Mouse (Mus musculus) midbrain, embryonic 11.5 days (tissue): ENCODE measurements around the gene Srsf10. TPM values are rescaled to one million over a fixed set of nuclear protein-coding genes. Genes with fewer than 3 reads are reported as not detected.

Experiments
- ATAC-seq: fragments of 200-750 bp; cut with Nextera tagmentation; 2 replicates; pipeline ENCODE4 v1.8.0; 2017; ENCODE audit warnings: moderate TSS enrichment, moderate library complexity; ENCODE audit not compliant: low FRiP score
- DNase-seq: peaks from one replicate; pipeline ENCODE4 v3.0.0; 2015; ENCODE audit warnings: low spot score; ENCODE audit errors: missing footprints
- H3K27ac ChIP-seq: fragments of 300-500 bp; sonication (generic); 2 replicates; pipeline ENCODE4 v1.5.1; 2014; ENCODE audit warnings: low read depth, low read length
- H3K27me3 ChIP-seq: fragments of 300-500 bp; sonication (generic); 2 replicates; pipeline ENCODE4 v1.6.1; 2014; ENCODE audit warnings: mild to moderate bottlenecking, low read length, moderate library complexity, mixed read lengths; ENCODE audit not compliant: control insufficient read depth, insufficient read depth
- H3K36me3 ChIP-seq: fragments of 300-500 bp; sonication (generic); 2 replicates; pipeline ENCODE4 v1.6.1; 2014; ENCODE audit warnings: mild to moderate bottlenecking, low read length, moderate library complexity, mixed read lengths; ENCODE audit not compliant: control insufficient read depth, insufficient read depth
- H3K4me1 ChIP-seq: fragments of 300-500 bp; sonication (generic); 2 replicates; pipeline ENCODE4 v1.6.1; 2014; ENCODE audit warnings: low read length; ENCODE audit not compliant: control insufficient read depth, insufficient read depth
- H3K4me2 ChIP-seq: fragments of 300-500 bp; sonication (generic); 2 replicates; pipeline ENCODE4 v1.6.1; 2014; ENCODE audit warnings: mild to moderate bottlenecking, moderate library complexity
- H3K4me3 ChIP-seq: fragments of 300-500 bp; sonication (generic); 2 replicates; pipeline ENCODE4 v1.5.1; 2014; ENCODE audit warnings: low read depth, low read length
- H3K9ac ChIP-seq: fragments of 300-500 bp; sonication (generic); 2 replicates; pipeline ENCODE4 v1.6.1; 2014; ENCODE audit warnings: low read length
- H3K9me3 ChIP-seq: fragments of 300-500 bp; sonication (generic); 2 replicates; pipeline ENCODE4 v1.6.1; 2016; ENCODE audit warnings: low read length; ENCODE audit not compliant: control insufficient read depth
- WGBS: fragments of 180-500 bp; shearing (Covaris S2); extraction: QIAGEN DNeasy Blood & Tissue Kit; methylation state at CpG from one replicate; pipeline ENCODE4 v1.1.7; 2014; 5-methylcytosine and 5-hydroxymethylcytosine counted together
- polyA plus RNA-seq: library from polyadenylated mRNA; unstranded; fragments of >200 nt; fragmentation: Nextera tagmentation; extraction: Ambion mirVana; gene quantifications from 2 replicates; pipeline ENCODE4 v1.2.1, GENCODE M21; 2014

The Srsf10 gene
- polyA plus RNA-seq, 1 experiment from 2014 or later = 434 TPM

DNA sequence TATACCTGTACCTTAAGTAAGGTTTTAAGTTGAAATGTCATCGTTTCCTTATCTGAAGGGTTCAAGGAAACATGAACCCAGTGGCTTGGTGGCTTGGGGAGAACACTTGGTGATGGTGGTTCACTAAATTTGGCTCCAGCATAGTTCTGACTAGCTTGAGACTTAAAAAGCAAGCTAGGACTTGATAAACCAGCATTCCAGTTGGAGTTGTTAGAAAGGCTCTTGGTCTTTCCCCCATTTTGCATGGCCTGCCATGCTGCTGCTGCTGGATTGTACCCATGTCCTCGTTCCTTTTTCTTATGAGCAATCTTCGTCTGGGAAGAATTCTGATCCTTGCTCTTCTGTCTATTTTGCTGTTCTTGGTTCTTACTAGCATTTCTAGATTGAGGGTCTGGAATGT, 16.5 kb downstream of the Srsf10 start:
- ATAC-seq = no peak
- no peaks in the 10 kb centered on the region for H3K27me3 ChIP-seq
- peak overlapping the region; percentile 88; the same call in 1 of the 2 replicates for H3K9ac ChIP-seq
- WGBS = 63% methylated on average over 3 of the region's 3 CpGs
- H3K36me3 ChIP-seq = peaks cover 2% of the 10 kb centered on the region; the same call in 1 of the 2 replicates
- no peak overlapping the region for H3K27ac ChIP-seq
- peaks cover 44% of the 10 kb centered on the region for H3K4me1 ChIP-seq
- H3K9me3 ChIP-seq = no peaks in the 10 kb centered on the region
- no peak for DNase-seq
- peak overlapping the region; percentile 83 for H3K4me3 ChIP-seq
- peak overlapping the region; percentile 75 for H3K4me2 ChIP-seq

DNA sequence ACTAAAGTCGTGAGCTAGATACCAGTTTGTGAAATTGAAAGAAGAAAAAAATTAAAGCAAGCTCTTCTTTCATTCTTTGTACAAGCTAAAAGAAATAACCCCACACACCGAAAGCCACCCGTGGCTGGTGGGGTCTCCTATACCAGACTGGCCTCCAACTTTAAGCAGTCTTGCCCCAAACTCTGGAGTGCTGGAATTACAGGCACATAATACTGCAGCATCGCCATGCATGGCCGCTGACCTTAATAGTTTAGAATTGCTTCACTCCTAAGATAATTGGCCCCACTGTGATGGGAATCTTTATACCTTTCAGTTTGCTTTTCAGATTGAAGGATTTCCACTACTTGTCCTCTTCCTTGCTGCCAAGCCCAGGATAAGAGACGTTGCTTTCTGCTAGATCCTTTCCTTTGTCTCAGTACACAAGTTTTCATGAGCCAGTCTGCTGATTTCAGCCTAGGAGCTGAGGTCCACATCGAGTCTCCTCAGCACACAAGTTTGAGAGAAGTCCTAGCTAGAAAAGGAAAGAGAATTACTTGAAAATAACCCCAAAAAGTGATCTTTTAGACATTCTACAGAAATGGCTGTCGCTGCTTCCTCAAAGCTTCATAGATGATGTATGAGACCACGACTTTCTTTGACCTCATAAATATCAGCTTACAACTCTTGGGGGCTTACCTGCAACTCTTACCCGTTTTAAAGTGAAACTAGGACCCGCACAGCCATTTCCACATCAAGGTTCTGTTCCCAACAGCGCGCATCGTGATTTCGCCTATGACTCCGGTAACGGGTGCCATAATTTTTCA, 17.2 kb downstream of the Srsf10 start:
- ATAC-seq = no peak
- DNase-seq = peak; percentile 95
- H3K4me1 ChIP-seq = peaks cover 44% of the 10 kb centered on the region

DNA sequence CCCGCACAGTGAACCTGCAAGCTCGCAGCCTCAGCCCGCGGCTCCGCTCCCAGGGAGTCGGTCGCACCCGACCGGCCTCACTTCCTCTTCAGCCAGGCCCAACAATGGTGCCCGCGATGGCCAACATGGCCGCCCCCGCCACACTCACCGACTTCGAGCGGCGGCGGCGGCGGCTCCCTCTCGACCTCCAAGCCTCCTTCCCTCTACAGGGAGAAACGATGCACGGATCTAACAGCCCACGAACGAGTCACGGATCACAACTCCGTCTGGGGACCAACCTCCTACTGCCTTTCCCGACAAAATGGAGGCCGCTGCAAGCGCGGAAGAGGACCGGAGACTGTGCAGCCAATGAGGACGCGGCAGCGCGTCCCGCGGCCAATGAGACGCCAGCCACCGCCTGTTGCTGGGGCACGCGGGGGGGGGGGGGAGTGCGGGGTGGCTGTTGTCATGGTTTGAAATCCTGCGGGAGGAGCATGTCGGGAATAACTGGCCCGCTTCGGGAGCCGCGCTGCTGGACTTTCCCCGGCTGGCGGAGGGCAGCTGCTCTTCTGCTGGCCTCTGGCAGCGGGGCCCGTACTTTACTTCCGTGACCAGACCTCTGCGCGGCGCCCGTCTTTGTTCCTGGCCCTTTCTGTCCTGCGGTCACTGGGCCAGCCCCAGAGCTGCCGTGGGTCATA, 18.1 kb downstream of the Srsf10 start, which contains the start of gene Pnrc2:
TSS of gene Pnrc2 (minus strand) at position 325 of the 677 bp plus-strand sequence.
- peak; percentile 95 for ATAC-seq
- Histone ChIP-seq H3K27ac (peak within 1 kb of the TSS; percentile 98), H3K27me3 (no peaks in the 10 kb centered on the region), H3K9ac (peak within 1 kb of the TSS; percentile 88), H3K9me3 (no peaks in the 10 kb centered on the region), H3K4me3 (peak within 1 kb of the TSS; percentile 83), H3K36me3 (peaks cover 2% of the 10 kb centered on the region; the same call in 1 of the 2 replicates), H3K4me1 (peaks cover 44% of the 10 kb centered on the region), H3K4me2 (peak within 1 kb of the TSS; percentile 75)
- peak; percentile 99 for DNase-seq
- WGBS = under 1% methylated on average over 48 of the region's 60 CpGs

More for the DNA sequence above, 17.2 kb downstream of the Srsf10 start:
- H3K4me2 ChIP-seq = peak overlapping the region; percentile 75
- H3K27ac ChIP-seq = peak overlapping the region; percentile 97
- H3K4me3 ChIP-seq = peak overlapping the region; percentile 83
- no peaks in the 10 kb centered on the region for H3K9me3 ChIP-seq
- H3K36me3 ChIP-seq = peaks cover 2% of the 10 kb centered on the region; the same call in 1 of the 2 replicates
- 13% methylated on average over 17 of the region's 17 CpGs for WGBS
- H3K27me3 ChIP-seq = no peaks in the 10 kb centered on the region
- peak overlapping the region; percentile 88 for H3K9ac ChIP-seq

DNA sequence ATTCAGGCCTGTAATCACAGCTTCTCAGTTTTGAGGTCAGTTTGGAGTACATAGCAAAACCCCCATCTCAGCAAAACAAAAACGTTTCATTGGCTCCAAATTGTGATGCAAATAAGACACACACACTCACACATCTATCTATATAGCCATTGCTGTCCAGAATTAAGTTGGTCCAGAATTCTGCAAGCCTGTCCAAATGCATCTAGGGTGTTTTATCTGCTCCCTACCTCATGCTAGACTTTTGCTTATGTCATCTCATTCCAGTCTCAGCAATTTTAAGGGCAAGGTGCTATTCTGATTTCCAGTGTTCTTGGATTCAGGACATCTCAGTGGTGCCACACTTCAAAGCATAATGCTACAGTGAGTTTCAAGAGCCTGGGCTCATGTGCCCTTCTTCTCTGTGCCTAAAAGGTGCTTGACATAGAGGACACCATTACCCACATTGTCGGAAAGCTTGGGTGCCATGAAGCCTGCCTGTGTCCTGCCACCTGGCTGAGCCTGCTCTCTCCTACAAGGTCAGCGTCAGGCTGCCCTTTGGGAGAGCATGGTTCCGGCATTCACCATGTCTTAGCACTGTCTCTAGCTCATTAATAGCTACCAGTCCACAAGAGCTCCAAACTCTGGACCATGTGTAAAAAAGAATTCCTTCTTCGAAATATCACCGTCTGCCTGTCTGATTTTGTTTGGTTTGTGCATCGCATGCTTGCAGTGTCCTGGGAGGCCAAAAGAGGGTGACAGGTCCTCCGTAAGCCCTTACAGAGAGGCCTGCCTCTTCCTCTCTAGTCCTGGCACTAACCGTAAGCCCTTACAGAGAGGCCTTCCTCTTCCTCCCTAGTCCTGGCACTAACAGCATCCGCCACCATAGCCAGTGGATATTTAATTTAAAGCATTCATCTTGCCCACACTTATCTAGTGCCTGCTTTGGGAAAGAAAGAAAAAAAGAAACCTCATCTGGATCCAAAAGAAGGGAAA, 19.3 kb downstream of the Srsf10 start:
- peak overlapping the region; percentile 73 for H3K9ac ChIP-seq
- WGBS = 76% methylated on average over 10 of the region's 10 CpGs
- H3K27me3 ChIP-seq = no peaks in the 10 kb centered on the region
- no peak for ATAC-seq
- no peak for DNase-seq
- H3K27ac ChIP-seq = peak overlapping the region; percentile 98
- peak overlapping the region; percentile 75; the same call in 1 of the 2 replicates for H3K4me2 ChIP-seq
- H3K36me3 ChIP-seq = 0 out of 2 replicates have a peak, but pooled peaks cover 2% of the 10 kb centered on the region
- peaks cover 44% of the 10 kb centered on the region for H3K4me1 ChIP-seq
- H3K9me3 ChIP-seq = no peaks in the 10 kb centered on the region
- no peak overlapping the region for H3K4me3 ChIP-seq

DNA sequence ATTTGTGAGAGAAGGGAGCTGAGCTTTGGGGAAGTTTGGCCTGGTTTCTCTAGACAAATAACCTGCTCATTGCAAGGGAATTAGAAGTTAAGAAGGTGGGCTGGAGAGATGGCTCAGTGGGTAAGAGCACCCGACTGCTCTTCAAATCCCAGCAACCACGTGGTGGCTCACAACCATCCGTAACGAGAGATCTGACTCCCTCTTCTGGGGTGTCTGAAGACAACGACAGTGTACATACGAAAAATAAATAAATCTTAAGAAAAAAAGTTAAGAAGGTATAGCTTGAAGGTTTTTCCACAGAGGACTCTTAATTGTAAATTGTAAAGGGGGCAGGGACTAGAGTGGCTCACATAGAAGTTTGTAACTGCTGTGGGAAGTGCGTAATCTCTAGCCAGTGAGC, 20.0 kb downstream of the Srsf10 start:
- H3K4me3 ChIP-seq = no peak overlapping the region

DNA sequence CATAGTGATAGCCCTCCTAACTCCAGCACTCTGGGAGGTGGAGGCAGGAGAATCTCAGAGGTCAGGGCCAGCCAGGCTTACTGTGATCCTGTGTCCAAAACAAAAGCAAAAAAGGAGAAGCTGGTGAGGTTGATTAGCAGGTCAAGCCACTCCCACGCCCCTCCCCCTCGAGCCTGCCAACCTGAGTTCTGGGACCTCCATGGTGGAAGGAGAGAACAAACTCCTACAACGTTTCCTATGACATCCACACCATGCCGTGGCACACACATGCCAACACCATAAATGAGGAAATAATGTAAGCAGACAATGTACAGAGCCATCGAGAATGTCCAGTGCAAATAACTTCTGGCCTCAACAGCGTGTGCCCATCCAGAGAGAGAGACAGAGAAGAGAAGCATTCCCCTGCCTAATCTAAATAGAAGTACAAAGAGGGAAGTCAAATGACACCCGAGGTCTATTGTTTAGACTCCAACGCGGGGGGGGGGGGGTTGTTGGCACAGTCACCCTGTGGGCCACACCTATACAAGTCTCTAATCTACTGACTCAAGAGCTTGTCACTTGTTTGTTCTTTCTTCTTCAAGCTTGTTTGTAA, 20.5 kb downstream of the Srsf10 start:
- 0 out of 2 replicates have a peak, but pooled peaks cover 2% of the 10 kb centered on the region for H3K36me3 ChIP-seq
- WGBS = 5% methylated on average over 9 of the region's 9 CpGs
- peak overlapping the region; percentile 37 for H3K4me2 ChIP-seq
- ATAC-seq (no peak), DNase-seq (no peak)
- no peak overlapping the region for H3K4me3 ChIP-seq
- no peak overlapping the region; the same call in 1 of the 2 replicates for H3K27ac ChIP-seq
- H3K4me1 ChIP-seq = peaks cover 40% of the 10 kb centered on the region
- H3K9me3 ChIP-seq = no peaks in the 10 kb centered on the region
- peak overlapping the region; percentile 33; the same call in 1 of the 2 replicates for H3K9ac ChIP-seq
- no peaks in the 10 kb centered on the region for H3K27me3 ChIP-seq

More for the DNA sequence above, 20.0 kb downstream of the Srsf10 start:
- no peak overlapping the region for H3K27ac ChIP-seq
- 0 out of 2 replicates have a peak, but pooled peaks cover 2% of the 10 kb centered on the region for H3K36me3 ChIP-seq
- H3K9ac ChIP-seq = no peak overlapping the region
- 28% methylated on average over 7 of the region's 7 CpGs for WGBS
- no peak overlapping the region; the same call in 1 of the 2 replicates for H3K4me2 ChIP-seq
- no peaks in the 10 kb centered on the region for H3K9me3 ChIP-seq
- DNase-seq (no peak), ATAC-seq (no peak)
- peaks cover 42% of the 10 kb centered on the region for H3K4me1 ChIP-seq
- H3K27me3 ChIP-seq = no peaks in the 10 kb centered on the region

DNA sequence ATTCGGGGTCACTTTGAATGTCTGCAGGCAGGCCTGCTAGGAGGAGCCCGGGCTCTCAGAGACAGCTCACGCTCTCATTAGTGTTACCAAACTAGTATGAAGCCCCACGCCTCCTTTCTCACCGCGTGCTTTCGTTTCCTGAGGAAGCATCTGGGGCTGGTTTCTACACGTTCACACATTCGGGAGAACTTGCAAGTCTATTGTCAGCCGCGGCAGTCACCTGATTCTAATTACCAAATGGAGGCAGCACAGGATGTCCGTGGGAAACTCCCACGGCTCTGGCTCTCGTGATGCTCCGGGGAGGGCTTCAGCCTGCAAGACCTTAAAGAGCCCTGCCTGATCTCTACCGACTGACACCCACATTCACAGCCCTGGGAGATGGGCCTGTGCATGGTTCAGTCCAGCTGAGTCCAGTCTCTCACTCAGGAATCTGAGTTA, 21.1 kb downstream of the Srsf10 start:
- Histone ChIP-seq H3K4me3 (no peak overlapping the region), H3K4me1 (peaks cover 37% of the 10 kb centered on the region), H3K27me3 (no peaks in the 10 kb centered on the region), H3K27ac (no peak overlapping the region; the same call in 1 of the 2 replicates), H3K4me2 (peak overlapping the region; percentile 37), H3K9me3 (no peaks in the 10 kb centered on the region), H3K9ac (peak overlapping the region; percentile 33; the same call in 1 of the 2 replicates), H3K36me3 (no peaks in the 10 kb centered on the region)
- 5% methylated on average over 16 of the region's 16 CpGs for WGBS
- DNase-seq = peak; percentile 91
- ATAC-seq = no peak

DNA sequence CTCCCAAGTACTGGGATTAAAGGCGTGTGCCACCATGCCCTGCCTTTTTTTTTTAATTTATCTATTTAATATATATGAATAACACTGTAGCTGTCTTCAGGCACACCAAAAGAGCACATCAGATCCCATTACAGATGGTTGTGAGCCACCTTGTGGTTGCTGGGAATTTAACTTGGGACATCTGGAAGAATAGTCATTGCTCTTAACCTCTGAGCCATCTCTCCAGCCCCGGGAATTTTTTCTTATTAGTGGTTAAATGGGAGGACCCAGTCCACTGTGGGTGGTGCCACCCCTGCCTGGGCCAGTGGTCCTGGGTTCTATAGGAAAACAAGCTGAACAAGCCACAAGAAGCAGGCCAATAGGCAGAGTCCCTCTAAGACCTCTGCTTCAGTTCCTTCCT, 22.2 kb downstream of the Srsf10 start:
- Histone ChIP-seq H3K9ac (no peak overlapping the region), H3K4me3 (no peak overlapping the region), H3K4me2 (no peak overlapping the region), H3K27me3 (no peaks in the 10 kb centered on the region), H3K27ac (no peak overlapping the region), H3K4me1 (peaks cover 30% of the 10 kb centered on the region), H3K9me3 (no peaks in the 10 kb centered on the region), H3K36me3 (no peaks in the 10 kb centered on the region)
- ATAC-seq (no peak), DNase-seq (no peak)
- 70% methylated on average over 2 of the region's 2 CpGs for WGBS
